Mouse (Mus musculus): ENCODE data around the gene Cdh18. TPM values are rescaled to one million over a fixed set of nuclear protein-coding genes. Genes with fewer than 3 reads are reported as not detected.

The Cdh18 gene
- total RNA-seq, 2 experiments from 2014 or later, result 9.3 to 9.4 TPM

DNA sequence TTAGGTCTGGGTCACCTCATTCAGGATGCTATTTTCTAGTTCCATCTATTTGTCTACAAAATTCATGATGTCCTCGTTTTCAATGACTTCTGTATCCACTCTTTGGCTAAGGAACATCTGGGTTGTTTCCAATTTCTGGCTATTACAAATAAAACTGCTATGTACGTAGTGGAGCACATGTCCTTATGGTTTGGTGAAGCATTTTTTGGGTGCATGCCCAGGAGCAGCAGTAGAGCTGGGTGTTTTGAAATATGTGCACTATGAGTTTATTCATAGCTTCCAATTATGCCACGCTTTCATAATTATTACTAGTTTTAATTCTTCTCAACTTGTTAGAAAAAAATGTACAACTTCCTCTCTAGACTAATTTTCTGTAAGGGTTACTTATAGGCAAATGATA lies 871.2 kb downstream of the Cdh18 start:
- peak in 1 of 2 experiments; percentile 16 for DNase-seq (ENCODE audit: extremely low spot score in 1 of 2, low spot score in 1 of 2)

DNA sequence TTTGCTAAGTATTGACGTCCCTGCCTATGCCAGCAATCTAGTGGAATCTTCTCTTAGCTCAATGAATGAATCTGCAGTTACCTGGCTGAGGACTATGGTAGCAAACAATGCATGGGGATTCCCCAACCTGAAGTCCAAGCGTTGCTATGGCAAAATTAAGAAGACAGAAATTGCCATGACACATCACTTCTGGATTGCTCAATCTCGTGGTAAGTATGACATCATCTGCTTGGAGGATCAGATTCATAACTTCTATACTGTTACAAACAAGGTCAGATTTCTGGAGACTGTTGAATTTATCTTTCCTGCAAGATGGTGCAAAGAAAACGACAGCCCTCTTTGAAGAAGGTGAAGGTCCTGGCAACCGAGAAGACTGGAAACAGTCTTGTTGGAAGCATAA lies 881.2 kb downstream of the Cdh18 start:
- no peak for DNase-seq (ENCODE audit: extremely low spot score in 1 of 2, low spot score in 1 of 2)

DNA sequence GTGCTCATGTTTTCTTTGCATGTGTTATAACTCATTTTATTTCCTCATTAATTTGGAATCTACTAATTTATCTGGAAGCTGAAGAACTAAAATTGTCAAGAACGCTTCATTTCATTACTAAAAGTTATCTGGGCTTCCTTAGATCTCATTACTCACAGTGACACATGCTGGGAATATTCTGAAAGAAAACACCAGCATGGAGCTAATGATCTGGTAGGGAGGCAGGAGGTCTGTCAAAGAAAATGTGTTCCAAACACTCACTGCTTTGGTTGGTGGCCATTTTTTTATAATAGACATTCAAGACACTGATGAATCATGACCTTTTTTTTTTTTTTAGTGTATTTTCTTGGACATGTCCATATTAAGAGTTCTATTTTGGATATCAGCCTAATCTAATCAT lies 899.7 kb downstream of the Cdh18 start:
- no peak for DNase-seq (ENCODE audit: extremely low spot score in 1 of 2, low spot score in 1 of 2)

DNA sequence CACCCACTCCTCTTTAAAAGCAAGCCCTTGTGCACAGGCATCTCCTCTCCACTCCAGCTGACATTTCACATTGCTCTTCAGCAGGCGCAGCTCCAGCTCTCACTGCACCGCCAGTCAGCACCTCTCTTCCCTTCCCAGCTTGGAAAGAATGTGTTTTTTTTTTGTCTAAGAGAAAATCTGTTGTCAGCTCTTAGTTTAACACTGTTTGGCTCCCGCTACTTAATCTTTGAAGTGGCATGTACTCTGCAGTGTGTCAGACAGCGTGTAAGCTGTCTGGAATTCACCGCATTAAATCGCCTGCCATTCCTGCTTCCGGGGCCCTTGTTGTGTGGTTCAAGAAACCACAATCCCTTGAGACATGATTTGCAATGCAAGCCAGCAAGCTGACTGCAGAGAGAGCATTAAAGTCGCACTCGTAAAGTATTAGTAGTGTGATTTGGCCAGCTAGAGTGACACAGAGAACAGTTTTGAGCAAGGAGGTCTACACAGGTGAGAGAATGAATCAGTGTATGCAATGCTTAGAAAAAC lies 903.3 kb downstream of the Cdh18 start:
- DNase-seq (ENCODE audit: extremely low spot score in 1 of 2, low spot score in 1 of 2), result no peak

DNA sequence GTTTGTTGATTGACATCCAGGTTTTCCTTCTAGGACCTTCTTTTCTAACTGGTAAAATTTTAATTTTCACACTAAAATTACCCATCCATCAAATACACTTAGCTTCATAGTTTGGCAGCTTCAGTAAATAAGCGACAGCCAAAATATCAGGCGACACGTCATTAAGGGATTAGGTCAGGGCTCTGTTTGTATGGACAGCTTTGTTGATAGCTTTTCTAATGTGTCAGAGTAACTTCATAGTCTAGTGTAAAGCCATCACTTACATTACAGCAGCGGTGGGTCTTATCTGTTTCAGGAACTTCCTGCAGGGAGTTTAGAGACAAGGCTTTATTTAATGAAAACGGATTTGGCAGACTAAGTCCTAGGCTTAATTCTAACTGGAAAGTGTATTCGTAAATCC lies 904.5 kb downstream of the Cdh18 start:
- DNase-seq (ENCODE audit: extremely low spot score in 1 of 2, low spot score in 1 of 2), result no peak

DNA sequence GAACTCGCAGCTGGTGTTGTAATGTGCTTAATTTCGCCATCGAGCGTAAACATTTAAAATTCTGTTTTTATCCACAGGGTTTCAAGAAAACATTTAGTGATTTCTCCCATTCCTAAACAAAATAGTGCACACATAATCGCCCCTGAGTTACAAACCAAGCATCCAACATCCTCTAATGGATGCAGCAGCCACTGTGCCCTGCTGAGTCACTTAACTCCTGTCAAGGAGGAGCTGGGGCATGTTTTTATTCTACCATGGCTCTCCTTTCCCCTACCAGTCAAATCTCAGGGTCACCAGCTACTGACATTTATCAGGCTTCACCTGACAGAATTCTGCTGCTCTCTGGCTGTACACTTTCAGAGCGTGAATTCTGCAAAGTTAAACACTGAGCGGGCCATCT lies 906.5 kb downstream of the Cdh18 start:
- DNase-seq (ENCODE audit: extremely low spot score in 1 of 2, low spot score in 1 of 2), result no peak

DNA sequence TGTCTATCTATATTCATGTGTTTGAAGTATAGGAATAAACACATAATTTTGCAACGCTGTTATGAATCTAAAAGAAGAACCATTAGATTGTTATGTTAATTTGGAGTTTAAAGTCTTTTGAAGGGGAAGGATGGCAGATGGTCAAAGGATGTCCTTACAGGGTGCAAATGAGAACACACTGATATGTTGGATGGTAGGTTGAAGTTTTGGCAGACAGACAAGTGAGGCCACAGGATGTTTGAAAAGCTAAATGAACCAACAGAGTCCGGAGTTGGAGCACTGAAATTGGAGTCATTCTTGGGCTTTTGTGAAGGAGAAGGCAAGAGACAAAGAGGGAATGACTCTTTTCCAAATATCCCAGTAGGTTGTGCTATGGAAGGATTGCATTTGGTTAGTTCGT lies 908.6 kb downstream of the Cdh18 start:
- DNase-seq (ENCODE audit: extremely low spot score in 1 of 2, low spot score in 1 of 2), result no peak

DNA sequence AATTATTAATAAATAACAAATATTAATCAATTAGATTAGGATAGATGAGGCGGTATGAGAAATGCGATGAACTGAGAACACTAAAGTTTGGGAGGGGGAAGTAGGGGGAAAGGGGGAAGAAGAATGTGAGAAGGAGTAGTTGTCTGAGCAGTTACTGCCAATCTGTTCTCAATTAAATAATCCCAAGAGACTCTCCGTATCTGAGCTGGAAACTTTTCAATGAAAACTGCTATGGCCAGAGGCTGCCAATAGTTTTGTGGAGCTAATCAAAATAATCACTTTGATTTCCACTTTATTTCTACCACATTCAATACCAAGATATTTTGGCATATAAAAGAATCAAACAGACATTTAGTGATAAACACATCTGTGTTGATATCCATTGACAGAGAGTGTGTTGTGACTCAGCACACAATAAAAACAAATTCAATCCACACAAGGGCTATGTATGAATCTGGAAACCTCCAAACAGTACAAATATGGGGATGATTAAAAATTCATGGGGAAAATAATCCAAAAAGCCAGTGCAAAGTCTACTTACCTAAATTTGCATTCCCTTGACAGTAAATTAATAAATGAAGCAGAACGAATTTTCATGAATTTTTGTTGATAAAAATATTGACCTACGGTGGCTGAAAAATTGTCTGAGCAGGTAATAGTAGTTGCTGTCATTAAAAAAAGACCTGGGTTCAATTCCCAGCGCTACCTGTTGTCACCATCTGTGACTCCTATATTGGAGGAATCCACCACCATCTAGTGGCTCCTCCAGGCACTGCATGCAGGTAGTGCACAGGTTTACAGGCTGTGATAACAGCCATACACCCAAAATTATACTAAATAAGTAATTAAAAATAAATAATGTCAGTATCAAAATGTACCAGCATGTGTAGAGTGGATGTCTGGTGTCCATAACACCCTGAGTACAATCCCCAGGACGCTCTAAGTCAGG lies 922.0 kb downstream of the Cdh18 start:
- DNase-seq (ENCODE audit: extremely low spot score in 1 of 2, low spot score in 1 of 2), result peak in 1 of 2 experiments; percentile 22

DNA sequence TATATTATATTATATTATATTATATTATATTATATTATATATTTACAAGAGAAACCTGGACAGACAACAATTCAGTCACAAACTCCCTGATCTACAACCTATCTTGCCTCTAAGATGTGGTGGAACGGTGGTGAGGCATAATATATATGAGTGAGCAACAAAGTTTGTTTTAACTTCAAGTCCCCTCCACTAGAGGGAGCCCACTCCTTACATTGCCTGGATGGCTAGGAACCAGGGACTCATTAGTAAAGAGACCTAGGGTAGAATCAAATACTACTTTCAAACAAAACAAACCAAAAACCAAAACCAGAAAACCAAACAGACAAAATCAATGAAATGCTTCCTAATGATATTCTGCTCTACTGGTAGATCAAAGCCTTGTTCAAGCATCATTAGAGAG lies 937.5 kb downstream of the Cdh18 start:
- peak in 1 of 2 experiments; percentile 24 for DNase-seq (ENCODE audit: extremely low spot score in 1 of 2, low spot score in 1 of 2)

DNA sequence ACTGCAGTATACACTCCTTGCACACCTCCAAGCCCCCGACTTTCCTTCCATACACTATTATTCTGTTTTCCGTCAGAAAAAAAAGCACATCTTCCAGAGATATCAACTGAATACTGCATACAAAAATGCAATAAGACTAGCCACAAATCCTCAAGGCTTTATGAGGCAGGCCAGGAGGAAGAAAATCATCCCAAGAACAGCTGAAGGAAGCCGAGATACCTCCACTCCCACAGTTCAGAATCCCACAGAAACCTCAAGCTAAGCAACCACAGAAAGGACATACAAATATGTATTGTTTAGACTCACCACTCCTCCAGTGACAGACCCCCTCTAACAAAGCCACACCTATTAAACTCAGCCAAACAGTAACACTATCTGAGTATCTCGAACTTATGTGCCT lies 957.7 kb downstream of the Cdh18 start:
- DNase-seq (ENCODE audit: extremely low spot score in 1 of 2, low spot score in 1 of 2), result no peak

DNA sequence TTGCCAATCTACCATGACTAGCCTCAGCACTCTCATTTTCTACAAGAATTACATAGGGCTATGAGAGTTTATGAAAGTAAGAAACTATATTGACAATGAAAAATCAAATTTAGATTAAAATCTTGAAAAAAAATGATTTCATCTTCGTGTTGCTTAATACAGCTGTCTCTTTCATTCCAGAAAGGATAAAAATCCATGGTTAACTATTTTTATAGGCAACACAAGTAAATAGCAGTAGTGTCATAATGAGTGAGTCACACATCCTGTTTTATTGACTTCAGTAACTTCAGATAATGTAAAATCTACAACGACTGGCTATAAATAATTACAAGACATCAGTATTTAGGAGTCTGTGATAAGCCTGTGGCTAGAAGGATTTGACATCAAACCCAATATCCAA lies 960.9 kb downstream of the Cdh18 start:
- DNase-seq (ENCODE audit: extremely low spot score in 1 of 2, low spot score in 1 of 2), result no peak

DNA sequence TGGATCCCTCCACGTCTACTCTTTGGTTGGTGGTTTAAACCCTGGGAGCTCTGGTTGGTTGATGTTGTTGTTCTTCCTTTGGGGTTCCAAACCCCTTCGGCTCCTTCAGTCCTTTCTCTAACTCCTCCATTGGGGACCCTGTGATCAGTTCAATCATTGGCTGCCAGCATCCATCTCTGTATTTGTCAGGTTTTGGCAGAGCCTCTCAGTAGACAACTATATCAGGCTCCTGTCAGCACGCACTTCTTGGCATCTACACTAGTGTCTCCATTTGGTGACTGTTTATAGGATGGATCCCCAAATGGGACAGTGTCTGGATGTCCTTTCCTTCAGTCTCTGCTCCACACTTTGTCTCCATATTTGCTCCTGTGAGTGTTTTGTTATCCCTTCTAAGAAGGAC lies 967.0 kb downstream of the Cdh18 start:
- no peak for DNase-seq (ENCODE audit: extremely low spot score in 1 of 2, low spot score in 1 of 2)

DNA sequence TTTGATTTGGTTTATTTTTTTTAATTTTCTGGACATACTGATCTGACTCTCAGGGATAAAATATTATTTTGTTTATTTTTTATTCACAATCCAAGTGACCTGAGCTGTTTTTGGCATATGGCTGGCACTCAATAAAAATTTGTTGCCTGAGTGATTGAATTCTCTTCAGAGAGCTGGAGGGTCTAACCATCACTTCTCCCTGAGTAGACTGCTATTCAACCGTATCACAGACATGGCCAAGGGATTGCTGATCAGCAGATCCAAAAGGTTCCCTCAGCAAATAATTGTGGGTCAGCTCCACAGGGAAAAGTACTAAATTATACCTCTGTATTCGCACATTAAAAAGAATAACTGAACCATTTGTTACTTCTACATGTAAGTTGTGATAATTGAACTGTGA lies 969.3 kb downstream of the Cdh18 start:
- no peak for DNase-seq (ENCODE audit: extremely low spot score in 1 of 2, low spot score in 1 of 2)
